Mouse (Mus musculus) liver, embryonic 14.5 days (tissue): Measurements from ENCODE around the gene Erbb4. TPM values are rescaled to one million over a fixed set of nuclear protein-coding genes. Genes with fewer than 3 reads are reported as not detected.

Experiments
- ATAC-seq: fragments of 200-750 bp; cut with Nextera tagmentation; 2 replicates; pipeline ENCODE4 v1.8.0; 2017; ENCODE audit warnings: moderate number of reproducible peaks, mild to moderate bottlenecking, moderate library complexity; ENCODE audit not compliant: insufficient read depth
- DNase-seq, 3 experiments: peaks; one replicate each; pipeline ENCODE4 v3.0.0-alpha.2; 2012 to 2013; ENCODE audit warnings: low read depth in 3 of 3, low spot score in 3 of 3
- H3K27ac ChIP-seq: fragments of 300-500 bp; sonication (generic); 2 replicates; pipeline ENCODE4 v1.5.1; 2014; ENCODE audit warnings: moderate library complexity, mild to moderate bottlenecking, control low read depth, inconsistent platforms
- H3K27me3 ChIP-seq: fragments of 300-500 bp; sonication (generic); 2 replicates; pipeline ENCODE4 v1.6.1; 2014; ENCODE audit warnings: mild to moderate bottlenecking, low read length, moderate library complexity; ENCODE audit not compliant: control insufficient read depth, insufficient read depth
- H3K36me3 ChIP-seq: fragments of 300-500 bp; sonication (generic); replicated peaks from 2 replicates; pipeline ENCODE4 v1.6.1; 2014; ENCODE audit warnings: low read depth; ENCODE audit not compliant: control insufficient read depth, insufficient read depth
- H3K4me1 ChIP-seq, 2 experiments: fragments of 200-500 bp in 1 of 2; fragments of 300-500 bp in 1 of 2; sonication (generic) in 1 of 2; replicated peaks; 2 replicates each; pipeline ENCODE4 v1.6.1; 2012 to 2014; ENCODE audit warnings: antibody characterized with exemption in 1 of 2, inconsistent platforms in 1 of 2, low read length in 1 of 2; ENCODE audit not compliant: control insufficient read depth in 2 of 2, insufficient read depth in 2 of 2
- H3K4me2 ChIP-seq: fragments of 300-500 bp; sonication (generic); 2 replicates; pipeline ENCODE4 v1.6.1; 2014; ENCODE audit warnings: low read depth, mild to moderate bottlenecking, control low read depth, moderate library complexity
- H3K4me3 ChIP-seq, 2 experiments: fragments of 200-500 bp in 1 of 2; fragments of 300-500 bp in 1 of 2; sonication (generic) in 1 of 2; 2 replicates each; pipeline ENCODE4 v1.5.1; 2012 to 2014; ENCODE audit warnings: low read depth in 2 of 2, low read length in 2 of 2, mild to moderate bottlenecking in 2 of 2, control low read depth in 1 of 2, inconsistent platforms in 1 of 2, moderate library complexity in 1 of 2; ENCODE audit not compliant: insufficient read depth in 1 of 2
- H3K9ac ChIP-seq: fragments of 300-500 bp; sonication (generic); replicated peaks from 2 replicates; pipeline ENCODE4 v1.6.1; 2014; ENCODE audit warnings: mild to moderate bottlenecking, control low read depth, moderate library complexity
- H3K9me3 ChIP-seq: fragments of 300-500 bp; sonication (generic); 2 replicates; pipeline ENCODE4 v1.6.1; 2016; ENCODE audit warnings: low read length, mixed read lengths; ENCODE audit not compliant: control insufficient read depth
- CTCF ChIP-seq: IDR thresholded peaks from 2 replicates; pipeline ENCODE4 v1.5.1; 2016; ENCODE audit warnings: antibody characterized with exemption, low read depth, control low read depth
- EP300 ChIP-seq: IDR thresholded peaks from 2 replicates; pipeline ENCODE4 v1.6.1; 2016; ENCODE audit warnings: antibody characterized with exemption, low read depth
- WGBS: fragments of 180-500 bp; shearing (Covaris S2); extraction: QIAGEN DNeasy Blood & Tissue Kit; methylation state at CpG from one replicate; pipeline ENCODE4 v1.1.7; 2014; ENCODE audit not compliant: insufficient replicate concordance; 5-methylcytosine and 5-hydroxymethylcytosine counted together
- polyA plus RNA-seq, 2 experiments: library from polyadenylated mRNA; depleted of rRNA in 1 of 2; stranded (reverse) in 1 of 2; unstranded in 1 of 2; fragments of >200 nt; fragmentation: Nextera tagmentation in 1 of 2; extraction: Ambion mirVana in 1 of 2; gene quantifications; 2 replicates each; pipeline versions ENCODE4 v1.2.1 to v1.2.3; 2012 to 2014

Gene Erbb4
- polyA plus RNA-seq, 2 experiments: under 0.01 TPM; not detected in 1

DNA sequence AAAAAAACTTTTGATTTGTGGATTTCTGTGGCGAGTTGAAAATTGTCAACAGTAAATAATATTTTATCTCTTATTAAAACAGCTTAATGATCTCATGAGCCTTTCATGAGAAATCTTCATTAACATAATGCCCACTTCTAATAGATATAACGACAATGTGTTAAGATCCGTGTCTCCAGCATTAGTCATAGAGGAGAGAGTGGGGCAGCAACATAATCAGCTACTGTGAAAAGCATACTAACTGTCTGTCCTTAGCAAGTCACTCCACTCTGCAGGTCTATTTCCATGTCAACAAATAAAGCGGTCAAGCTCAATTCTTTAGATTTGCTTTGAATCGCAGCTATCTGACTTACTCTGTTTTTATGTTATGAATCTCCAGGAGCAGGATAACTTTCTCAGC, 80.0 kb downstream of the Erbb4 start:
- TF ChIP-seq CTCF: no peak
- TF ChIP-seq EP300: no peak
- 62% methylated on average over 5 of the region's 5 CpGs for WGBS

GRCm38 (mm10) chr1:69024858-69025257, 83.0 kb downstream of the Erbb4 start:
- no peak overlapping the region for H3K4me2 ChIP-seq
- H3K9me3 ChIP-seq: no peaks in the 10 kb centered on the region
- no peaks in the 10 kb centered on the region for H3K36me3 ChIP-seq
- DNase-seq: no peak
- ATAC-seq: no peak
- H3K4me3 ChIP-seq: no peak overlapping the region
- no peaks in the 10 kb centered on the region for H3K27me3 ChIP-seq
- TF ChIP-seq CTCF (no peak), EP300 (no peak)
- WGBS: 40% methylated on average over 3 of the region's 3 CpGs
- no peak overlapping the region for H3K27ac ChIP-seq
- no peaks in the 10 kb centered on the region for H3K4me1 ChIP-seq
- H3K9ac ChIP-seq: no peak overlapping the region

More for the DNA sequence above, 80.0 kb downstream of the Erbb4 start:
- no peak overlapping the region for H3K27ac ChIP-seq
- no peaks in the 10 kb centered on the region for H3K27me3 ChIP-seq
- no peak overlapping the region for H3K4me2 ChIP-seq
- H3K9me3 ChIP-seq: no peaks in the 10 kb centered on the region
- H3K4me1 ChIP-seq: no peaks in the 10 kb centered on the region
- no peak overlapping the region for H3K4me3 ChIP-seq
- H3K9ac ChIP-seq: no peak overlapping the region
- no peak for DNase-seq
- ATAC-seq: no peak
- H3K36me3 ChIP-seq: no peaks in the 10 kb centered on the region

DNA sequence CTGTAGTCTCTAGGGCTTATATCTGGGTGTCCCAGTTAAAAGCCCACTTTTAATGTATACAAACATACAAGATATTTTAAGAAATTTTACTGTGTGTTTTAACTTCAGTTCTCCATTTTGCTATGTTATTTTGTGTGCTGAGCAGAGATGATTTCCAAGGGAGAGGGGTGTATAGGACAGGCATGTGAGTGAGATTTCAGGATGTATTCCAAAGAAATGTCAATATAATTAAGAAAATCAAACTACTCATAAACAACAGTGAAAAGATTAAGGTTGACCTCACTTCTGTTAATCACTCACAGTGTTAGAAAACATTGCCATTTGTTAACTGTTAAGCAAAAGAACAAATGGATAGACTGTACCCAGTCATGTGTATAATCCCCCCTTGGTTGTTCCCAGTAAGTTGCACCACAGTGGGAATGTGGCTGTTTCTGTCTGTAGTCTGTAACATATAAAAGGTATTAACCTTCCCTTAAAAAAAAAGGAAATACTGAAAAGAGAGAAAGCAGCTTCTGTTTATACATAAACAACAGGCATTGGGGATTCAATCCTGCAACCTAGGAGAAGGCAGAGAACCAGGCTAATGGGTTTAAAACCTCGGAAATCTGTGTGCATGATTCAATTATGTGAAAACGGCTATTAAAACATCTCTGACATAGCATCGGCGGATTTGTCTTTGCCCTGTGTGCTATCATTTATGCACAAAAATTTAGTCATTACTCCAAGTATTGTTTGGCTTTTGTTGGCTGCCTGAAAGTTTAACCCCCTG, 84.5 kb downstream of the Erbb4 start:
- no peak for ATAC-seq
- TF ChIP-seq CTCF: no peak
- TF ChIP-seq EP300: no peak
- 58% methylated on average over 4 of the region's 4 CpGs for WGBS
- Histone ChIP-seq H3K9me3 (no peaks in the 10 kb centered on the region), H3K4me1 (no peaks in the 10 kb centered on the region), H3K27me3 (no peaks in the 10 kb centered on the region), H3K4me2 (no peak overlapping the region), H3K9ac (no peak overlapping the region), H3K27ac (no peak overlapping the region), H3K4me3 (no peak overlapping the region), H3K36me3 (no peaks in the 10 kb centered on the region)
- DNase-seq: no peak

GRCm38 (mm10) chr1:69009800-69010505, 97.9 kb downstream of the Erbb4 start:
- Histone ChIP-seq H3K27ac (no peak overlapping the region), H3K4me2 (no peak overlapping the region), H3K9me3 (no peaks in the 10 kb centered on the region), H3K4me1 (no peaks in the 10 kb centered on the region), H3K36me3 (no peaks in the 10 kb centered on the region), H3K9ac (no peak overlapping the region), H3K27me3 (no peaks in the 10 kb centered on the region), H3K4me3 (no peak overlapping the region)
- no peak for DNase-seq
- TF ChIP-seq EP300: no peak
- TF ChIP-seq CTCF: no peak
- WGBS: 55% methylated on average over 5 of the region's 5 CpGs
- no peak for ATAC-seq

DNA sequence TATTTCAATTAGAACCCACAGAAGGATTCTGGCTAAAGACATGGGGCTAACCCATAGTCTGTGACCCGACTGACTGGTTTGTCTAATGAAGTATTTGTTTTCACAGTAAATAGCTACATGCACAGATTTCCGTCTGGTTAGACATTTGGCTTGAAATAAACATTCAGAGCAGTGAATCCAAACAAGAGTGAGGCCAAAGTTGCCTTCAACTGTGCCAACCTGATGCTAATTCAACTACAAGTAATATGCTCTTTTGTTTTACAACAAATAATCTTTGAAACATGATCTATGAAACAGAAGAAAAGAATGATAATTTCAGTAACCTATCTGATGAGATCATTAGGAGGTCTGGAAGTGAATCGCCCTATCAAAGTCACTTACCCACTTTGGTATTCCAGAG, 106.5 kb downstream of the Erbb4 start:
- Histone ChIP-seq H3K4me2 (no peak overlapping the region), H3K4me1 (no peaks in the 10 kb centered on the region), H3K36me3 (no peaks in the 10 kb centered on the region), H3K4me3 (no peak overlapping the region), H3K27me3 (no peaks in the 10 kb centered on the region), H3K9me3 (no peaks in the 10 kb centered on the region), H3K9ac (no peak overlapping the region), H3K27ac (no peak overlapping the region)
- no peak for TF ChIP-seq EP300
- no peak for TF ChIP-seq CTCF
- ATAC-seq (no peak), DNase-seq (no peak)
- WGBS: 47% methylated on average over 3 of the region's 3 CpGs
